Mouse (Mus musculus) thymus, postnatal 10 days (tissue): ENCODE results near the gene Arl8a.

ENCODE experiments used
- DNase-seq, 2 experiments: peaks; one replicate each; pipeline ENCODE4 v3.0.0; 2021; ENCODE audit warnings: low spot score in 2 of 2

Gene Arl8a

DNA sequence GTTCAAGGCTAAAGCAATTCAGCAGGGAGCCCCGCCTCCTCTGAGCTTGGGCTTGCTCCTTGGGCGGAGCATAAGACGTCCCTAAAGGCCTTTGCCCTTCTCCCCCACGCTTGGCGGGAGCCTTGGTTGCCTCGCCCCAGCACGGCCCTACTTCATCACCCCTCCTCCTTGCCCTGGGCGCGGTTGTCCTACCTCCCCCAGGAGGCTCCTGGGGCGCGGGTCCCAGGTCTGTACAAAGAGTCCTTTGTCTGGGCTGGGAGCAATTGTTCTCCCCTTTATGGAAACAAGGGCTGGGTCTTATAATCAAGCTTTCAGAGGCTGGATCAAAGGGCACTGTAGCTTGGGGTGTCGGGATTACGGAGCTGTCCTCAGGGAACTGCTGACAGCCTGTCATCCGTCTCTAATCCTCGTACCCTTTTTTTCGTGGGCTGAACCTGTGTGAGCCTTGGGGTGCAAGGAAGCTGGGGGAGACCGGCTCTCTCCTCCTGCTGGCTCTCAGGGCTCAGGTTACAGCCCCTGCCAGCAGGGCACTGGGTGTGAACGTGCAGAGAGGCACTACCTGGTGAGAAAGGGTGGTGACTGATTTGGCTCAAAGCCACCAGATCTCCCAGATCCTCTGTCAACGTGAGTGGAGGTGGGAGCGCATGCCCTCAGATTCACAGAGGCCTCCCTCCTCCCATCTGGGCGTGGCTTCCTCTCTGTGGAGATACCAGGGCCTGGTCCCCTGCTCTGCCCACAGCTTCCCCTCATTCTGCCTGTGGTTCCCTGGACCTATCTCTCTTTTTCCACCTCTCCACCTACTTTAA is 52.6 kb downstream of the Arl8a start:
- no peak for DNase-seq

DNA sequence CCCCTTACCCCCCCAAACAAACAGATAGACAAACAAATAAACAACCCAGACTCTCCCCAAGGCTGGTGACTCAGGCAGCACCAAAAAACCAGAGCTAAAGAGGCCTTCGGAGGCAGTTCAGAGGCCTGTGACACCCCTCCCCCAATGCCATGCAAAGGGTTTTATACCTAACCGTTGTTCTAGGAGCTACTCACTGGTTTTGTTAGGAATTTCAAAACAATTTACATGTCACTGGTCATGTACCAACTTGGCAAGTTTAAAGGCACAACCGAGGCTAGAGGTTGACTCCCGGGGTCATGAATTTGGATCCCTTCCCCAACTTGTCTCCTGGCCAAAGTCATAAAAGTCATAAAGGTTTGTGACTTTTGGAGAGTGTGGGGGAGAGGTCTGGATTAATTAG is 53.8 kb downstream of the Arl8a start:
- no peak for DNase-seq

DNA sequence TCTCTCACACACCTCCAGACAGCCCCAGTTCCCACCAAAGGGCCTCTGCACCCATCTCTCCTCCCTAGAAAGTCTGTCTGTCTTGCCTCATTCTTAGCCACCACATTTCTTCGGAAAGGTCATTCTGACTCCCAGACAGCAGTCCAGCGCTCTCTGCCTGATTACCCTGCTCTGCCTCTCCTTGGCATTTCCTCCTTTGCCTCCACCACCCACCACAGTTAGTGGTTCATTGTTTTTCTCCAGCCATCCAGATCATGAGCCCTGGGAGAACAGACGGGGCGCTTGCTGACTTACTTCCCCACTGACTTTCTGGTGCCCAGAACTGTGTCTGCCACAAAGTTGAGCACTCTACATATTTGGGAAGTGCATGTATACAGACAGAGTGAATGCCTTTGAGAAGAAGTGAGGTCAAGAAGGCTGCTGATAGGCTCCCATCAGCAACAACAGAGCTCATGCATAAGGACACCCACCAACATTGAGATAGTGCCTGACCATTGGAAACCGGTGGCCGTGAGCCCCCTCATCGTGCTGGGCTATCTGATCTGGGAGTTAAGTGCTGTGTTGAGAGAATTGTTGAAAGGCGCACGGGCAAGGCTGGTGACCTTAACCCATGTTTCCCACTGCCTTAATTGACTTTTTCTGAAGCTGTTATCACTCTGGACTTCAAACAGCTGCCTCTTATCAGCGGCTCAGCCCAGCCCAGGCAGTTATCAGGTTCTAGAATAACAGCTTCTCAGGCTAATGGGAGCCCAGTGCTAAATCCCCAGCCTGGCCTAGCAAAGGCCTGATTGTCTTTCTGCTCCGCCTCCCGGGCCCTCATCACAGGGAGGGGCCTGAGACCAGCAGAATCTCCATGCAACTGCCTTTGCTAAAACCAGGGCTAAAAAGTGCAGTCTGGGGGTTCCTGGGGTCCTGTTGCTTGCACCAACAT is 57.8 kb downstream of the Arl8a start:
- DNase-seq, result no peak

DNA sequence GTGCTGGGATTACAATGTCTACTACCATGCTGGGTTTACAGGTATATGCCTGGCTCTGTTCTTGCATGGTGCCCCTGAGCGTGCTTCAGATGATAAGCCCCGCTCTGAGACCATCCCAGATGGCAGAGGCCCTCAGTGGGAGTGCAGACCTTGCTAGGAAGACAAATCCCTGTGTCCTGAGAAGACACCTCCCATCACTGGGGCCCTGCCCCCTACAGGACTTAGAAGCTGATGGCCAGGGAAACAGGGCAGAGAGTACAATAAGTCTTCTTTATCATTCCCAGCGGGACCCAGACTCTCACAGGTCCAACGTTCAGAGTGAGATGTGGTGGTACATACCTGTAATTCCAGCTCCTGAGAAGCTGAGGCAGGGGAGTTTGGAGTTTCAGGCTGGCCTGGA is 58.6 kb downstream of the Arl8a start:
- DNase-seq, result no peak
